Mouse (Mus musculus): ENCODE data around the gene Hyls1. TPM values are rescaled to one million over a fixed set of nuclear protein-coding genes. Genes with fewer than 3 reads are reported as not detected.

Hyls1 gene
- polyA plus RNA-seq, 1 experiment, result 7.7 TPM

GRCm38 (mm10) chr9:35541941-35542340 lies 28.3 kb downstream of the Hyls1 start:
- H3K27ac ChIP-seq (ENCODE audit: insufficient read depth, low read length), result no peak overlapping the region
- WGBS, result 68% methylated on average over 6 of the region's 6 CpGs
- TF ChIP-seq CTCF (IDR thresholded peaks at IDR 0.05; ENCODE audit: borderline replicate concordance, insufficient read depth, low read depth, low read length) (no peak), POLR2A (IDR thresholded peaks at IDR 0.05; ENCODE audit: borderline replicate concordance, insufficient read depth, low read length) (no peak)

DNA sequence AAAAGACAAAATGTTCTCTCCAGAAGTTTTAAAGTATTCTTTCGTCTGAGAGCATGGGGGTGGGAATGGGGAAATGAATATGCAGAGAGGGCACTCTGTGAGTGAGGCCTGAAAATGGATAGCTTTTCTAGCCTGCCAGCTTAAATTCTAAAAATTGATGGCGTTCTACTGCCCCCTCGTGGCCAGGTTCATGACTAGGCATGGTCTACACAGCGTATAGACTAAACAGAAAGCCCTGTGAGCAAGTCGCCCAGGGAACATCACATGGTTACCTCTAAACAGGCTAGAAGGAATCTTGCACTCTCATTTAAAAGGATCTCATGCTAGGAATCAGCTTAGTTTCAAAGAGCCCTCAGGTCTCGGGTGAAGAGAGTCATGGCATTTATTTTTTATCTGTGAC lies 28.7 kb downstream of the Hyls1 start:
- Histone ChIP-seq H3K4me1 (ENCODE audit: control insufficient read depth, insufficient read depth, low read length) (0 out of 2 replicates have a peak, but pooled peaks cover 3% of the 10 kb centered on the region), H3K27ac (ENCODE audit: insufficient read depth, low read length) (no peak overlapping the region), H3K4me3 (replicated peaks; ENCODE audit: insufficient read depth, low read depth, low read length) (no peak overlapping the region), H3K27me3 (ENCODE audit: control insufficient read depth, insufficient read depth, low read length) (no peaks in the 10 kb centered on the region)
- peak; percentile 62 to 80 for DNase-seq
- TF ChIP-seq CTCF (IDR thresholded peaks at IDR 0.05; ENCODE audit: borderline replicate concordance, insufficient read depth, low read depth, low read length) (peak; percentile 81), POLR2A (IDR thresholded peaks at IDR 0.05; ENCODE audit: borderline replicate concordance, insufficient read depth, low read length) (no peak)
- WGBS, result 13% methylated on average over 6 of the region's 6 CpGs

More at GRCm38 (mm10) chr9:35541941-35542340, 28.3 kb downstream of the Hyls1 start:
- H3K4me3 ChIP-seq (replicated peaks; ENCODE audit: insufficient read depth, low read depth, low read length), result no peak overlapping the region
- no peaks in the 10 kb centered on the region for H3K27me3 ChIP-seq (ENCODE audit: control insufficient read depth, insufficient read depth, low read length)
- DNase-seq, result no peak
- H3K4me1 ChIP-seq (ENCODE audit: control insufficient read depth, insufficient read depth, low read length), result 0 out of 2 replicates have a peak, but pooled peaks cover 3% of the 10 kb centered on the region

DNA sequence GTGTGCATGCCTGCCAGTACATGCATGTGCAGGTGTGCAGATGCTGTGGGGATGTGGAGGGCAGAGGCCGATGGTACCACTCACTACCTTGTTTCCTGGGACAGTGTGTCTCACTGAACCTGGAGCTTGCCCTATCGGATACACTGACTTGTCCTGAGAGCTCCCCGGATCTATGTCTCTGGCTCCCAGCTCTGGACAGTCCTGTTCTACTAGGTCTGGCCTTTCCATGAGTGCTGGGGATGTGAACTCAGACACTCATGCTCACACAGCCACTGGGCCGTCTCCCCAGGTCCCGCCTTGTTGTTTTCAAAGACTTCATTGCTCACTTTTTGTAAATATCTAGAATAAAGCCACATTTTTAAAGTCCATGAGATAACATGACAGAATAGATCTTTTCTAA lies 29.2 kb downstream of the Hyls1 start:
- 91% methylated on average over 5 of the region's 5 CpGs for WGBS
- Histone ChIP-seq H3K4me3 (replicated peaks; ENCODE audit: insufficient read depth, low read depth, low read length) (no peak overlapping the region), H3K4me1 (ENCODE audit: control insufficient read depth, insufficient read depth, low read length) (0 out of 2 replicates have a peak, but pooled peaks cover 3% of the 10 kb centered on the region), H3K27ac (ENCODE audit: insufficient read depth, low read length) (no peak overlapping the region), H3K27me3 (ENCODE audit: control insufficient read depth, insufficient read depth, low read length) (no peaks in the 10 kb centered on the region)
- DNase-seq, result no peak
- TF ChIP-seq CTCF (IDR thresholded peaks at IDR 0.05; ENCODE audit: borderline replicate concordance, insufficient read depth, low read depth, low read length), result no peak
- no peak for TF ChIP-seq POLR2A (IDR thresholded peaks at IDR 0.05; ENCODE audit: borderline replicate concordance, insufficient read depth, low read length)

- TF ChIP-seq CTCF (IDR thresholded peaks at IDR 0.05; ENCODE audit: borderline replicate concordance, insufficient read depth, low read depth, low read length) (no peak), POLR2A (IDR thresholded peaks at IDR 0.05; ENCODE audit: borderline replicate concordance, insufficient read depth, low read length) (no peak)
- Histone ChIP-seq H3K27me3 (ENCODE audit: control insufficient read depth, insufficient read depth, low read length) (no peaks in the 10 kb centered on the region), H3K27ac (ENCODE audit: insufficient read depth, low read length) (no peak overlapping the region), H3K4me3 (replicated peaks; ENCODE audit: insufficient read depth, low read depth, low read length) (no peak overlapping the region), H3K4me1 (ENCODE audit: control insufficient read depth, insufficient read depth, low read length) (0 out of 2 replicates have a peak, but pooled peaks cover 3% of the 10 kb centered on the region)
- no peak for DNase-seq
- WGBS, result 40% methylated on average over 13 of the region's 13 CpGs
Observed at GRCm38 (mm10) chr9:35539001-35539750, 31.0 kb downstream of the Hyls1 start.

GRCm38 (mm10) chr9:35535876-35536275 lies 34.3 kb downstream of the Hyls1 start:
- Histone ChIP-seq H3K27me3 (ENCODE audit: control insufficient read depth, insufficient read depth, low read length) (no peaks in the 10 kb centered on the region), H3K27ac (ENCODE audit: insufficient read depth, low read length) (no peak overlapping the region), H3K4me3 (replicated peaks; ENCODE audit: insufficient read depth, low read depth, low read length) (no peak overlapping the region), H3K4me1 (ENCODE audit: control insufficient read depth, insufficient read depth, low read length) (0 out of 2 replicates have a peak, but pooled peaks cover 3% of the 10 kb centered on the region)
- 85% methylated on average over 4 of the region's 4 CpGs for WGBS
- TF ChIP-seq POLR2A (IDR thresholded peaks at IDR 0.05; ENCODE audit: borderline replicate concordance, insufficient read depth, low read length) (no peak), CTCF (IDR thresholded peaks at IDR 0.05; ENCODE audit: borderline replicate concordance, insufficient read depth, low read depth, low read length) (no peak)
- DNase-seq, result no peak

GRCm38 (mm10) chr9:35535110-35535509 lies 35.1 kb downstream of the Hyls1 start:
- H3K4me1 ChIP-seq (ENCODE audit: control insufficient read depth, insufficient read depth, low read length), result 0 out of 2 replicates have a peak, but pooled peaks cover 3% of the 10 kb centered on the region
- WGBS, result 13% methylated on average over 2 of the region's 2 CpGs
- peak; percentile 50 to 57 for DNase-seq
- peak; percentile 88 for TF ChIP-seq CTCF (IDR thresholded peaks at IDR 0.05; ENCODE audit: borderline replicate concordance, insufficient read depth, low read depth, low read length)
- no peak for TF ChIP-seq POLR2A (IDR thresholded peaks at IDR 0.05; ENCODE audit: borderline replicate concordance, insufficient read depth, low read length)
- no peak overlapping the region for H3K4me3 ChIP-seq (replicated peaks; ENCODE audit: insufficient read depth, low read depth, low read length)
- H3K27me3 ChIP-seq (ENCODE audit: control insufficient read depth, insufficient read depth, low read length), result no peaks in the 10 kb centered on the region
- H3K27ac ChIP-seq (ENCODE audit: insufficient read depth, low read length), result no peak overlapping the region

- Histone ChIP-seq H3K4me3 (replicated peaks; ENCODE audit: insufficient read depth, low read depth, low read length) (no peak overlapping the region), H3K4me1 (ENCODE audit: control insufficient read depth, insufficient read depth, low read length) (no peaks in the 10 kb centered on the region), H3K27me3 (ENCODE audit: control insufficient read depth, insufficient read depth, low read length) (no peaks in the 10 kb centered on the region), H3K27ac (ENCODE audit: insufficient read depth, low read length) (no peak overlapping the region)
- 77% methylated on average over 9 of the region's 9 CpGs for WGBS
- TF ChIP-seq POLR2A (IDR thresholded peaks at IDR 0.05; ENCODE audit: borderline replicate concordance, insufficient read depth, low read length) (no peak), CTCF (IDR thresholded peaks at IDR 0.05; ENCODE audit: borderline replicate concordance, insufficient read depth, low read depth, low read length) (no peak)
- DNase-seq, result no peak
Observed at GRCm38 (mm10) chr9:35533266-35533665, 36.9 kb downstream of the Hyls1 start.

- no peak overlapping the region for H3K27ac ChIP-seq (ENCODE audit: insufficient read depth, low read length)
- TF ChIP-seq CTCF (IDR thresholded peaks at IDR 0.05; ENCODE audit: borderline replicate concordance, insufficient read depth, low read depth, low read length) (no peak), POLR2A (IDR thresholded peaks at IDR 0.05; ENCODE audit: borderline replicate concordance, insufficient read depth, low read length) (no peak)
- H3K4me1 ChIP-seq (ENCODE audit: control insufficient read depth, insufficient read depth, low read length), result no peaks in the 10 kb centered on the region
- no peaks in the 10 kb centered on the region for H3K27me3 ChIP-seq (ENCODE audit: control insufficient read depth, insufficient read depth, low read length)
- no peak for DNase-seq
- WGBS, result 6% methylated on average over 1 of the region's 1 CpGs
- H3K4me3 ChIP-seq (replicated peaks; ENCODE audit: insufficient read depth, low read depth, low read length), result no peak overlapping the region
Observed at GRCm38 (mm10) chr9:35529796-35530195, 40.4 kb downstream of the Hyls1 start.

Measured in cerebellum, adult 2 months (tissue).